Mouse (Mus musculus): Measurements from ENCODE around the gene Nr1d1. TPM values are rescaled to one million over a fixed set of nuclear protein-coding genes. Genes with fewer than 3 reads are reported as not detected.

Gene Nr1d1
- polyA plus RNA-seq, 1 experiment from 2014 or later: 5.1 TPM

DNA sequence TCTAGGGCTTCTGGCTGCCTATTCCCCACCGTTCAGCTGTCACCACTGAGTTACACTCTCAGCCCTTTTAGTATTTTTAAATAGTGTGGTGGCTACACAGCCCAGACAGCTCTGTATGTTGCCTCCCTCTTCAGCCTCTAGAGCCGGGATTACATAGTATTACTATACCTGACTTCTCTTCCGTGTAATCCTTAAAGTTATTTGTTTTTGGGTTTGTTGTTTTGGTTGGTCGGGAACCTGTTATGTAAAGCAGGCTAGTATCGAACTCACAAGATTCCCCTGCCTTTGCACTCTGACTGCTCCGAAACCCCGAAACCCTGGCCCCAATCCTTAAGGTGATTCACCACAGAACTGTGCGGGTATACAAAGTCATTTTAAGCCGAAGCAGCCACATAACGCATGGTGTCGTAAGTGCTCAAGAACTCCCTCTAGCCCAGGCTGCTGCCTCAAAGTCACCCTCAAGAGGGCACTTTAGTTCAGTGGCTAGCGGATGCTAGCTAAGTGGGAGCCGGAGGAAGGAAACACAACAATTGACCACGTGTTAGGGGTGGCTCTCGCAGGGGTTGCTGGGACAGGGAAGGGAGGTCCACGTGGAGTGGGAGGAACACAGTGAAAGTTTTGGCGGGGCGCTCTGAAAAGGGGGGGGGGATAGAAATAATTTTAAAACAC, 13.6 kb upstream of the Nr1d1 start:
- peaks cover 9% of the 10 kb centered on the region for H3K4me1 ChIP-seq (replicated peaks; ENCODE audit: control insufficient read depth, insufficient read depth, low read length)
- TF ChIP-seq CTCF (IDR thresholded peaks at IDR 0.05; ENCODE audit: low read depth): peak; percentile 90
- no peaks in the 10 kb centered on the region for H3K36me3 ChIP-seq (ENCODE audit: control insufficient read depth, insufficient read depth)
- H3K4me2 ChIP-seq (replicated peaks; ENCODE audit: low read depth): peak overlapping the region; percentile 81
- H3K27ac ChIP-seq (ENCODE audit: low read depth, low read length): peak overlapping the region; percentile 17; the same call in 1 of the 2 replicates
- WGBS: 7% methylated on average over 18 of the region's 18 CpGs
- H3K9ac ChIP-seq (ENCODE audit: low read depth, low read length): no peak overlapping the region
- H3K4me3 ChIP-seq (ENCODE audit: low read depth, low read length): peak overlapping the region; percentile 51
- H3K9me3 ChIP-seq (ENCODE audit: control insufficient read depth): no peaks in the 10 kb centered on the region
- ATAC-seq: peak; percentile 75
- no peaks in the 10 kb centered on the region for H3K27me3 ChIP-seq (replicated peaks; ENCODE audit: control insufficient read depth, insufficient read depth, low read length)

DNA sequence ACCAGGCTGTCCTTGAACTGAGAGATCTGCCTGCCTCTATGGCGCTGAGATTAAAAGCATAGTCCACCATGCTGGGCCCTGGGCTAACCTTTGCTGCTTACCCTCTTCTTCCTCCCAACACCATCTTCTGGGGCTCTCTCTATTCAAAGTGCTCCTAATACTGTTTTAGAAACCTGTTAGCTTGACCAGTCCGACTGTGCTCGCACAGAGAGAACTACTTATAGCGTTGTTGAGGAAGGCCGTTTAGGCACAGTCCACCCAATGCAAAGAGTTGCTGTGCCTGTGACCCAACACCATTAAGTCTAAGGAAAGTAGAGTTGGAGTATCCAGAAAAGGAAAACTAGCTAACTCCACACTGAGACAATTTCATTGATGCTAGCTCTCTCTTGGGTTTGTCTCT, 13.0 kb upstream of the Nr1d1 start:
- no peak for ATAC-seq
- Histone ChIP-seq H3K27ac (ENCODE audit: low read depth, low read length) (peak overlapping the region; percentile 17; the same call in 1 of the 2 replicates), H3K4me2 (replicated peaks; ENCODE audit: low read depth) (peak overlapping the region; percentile 81; the same call in 1 of the 2 replicates), H3K27me3 (replicated peaks; ENCODE audit: control insufficient read depth, insufficient read depth, low read length) (no peaks in the 10 kb centered on the region), H3K36me3 (ENCODE audit: control insufficient read depth, insufficient read depth) (no peaks in the 10 kb centered on the region), H3K4me3 (ENCODE audit: low read depth, low read length) (no peak overlapping the region), H3K9ac (ENCODE audit: low read depth, low read length) (no peak overlapping the region), H3K4me1 (replicated peaks; ENCODE audit: control insufficient read depth, insufficient read depth, low read length) (peaks cover 12% of the 10 kb centered on the region), H3K9me3 (ENCODE audit: control insufficient read depth) (no peaks in the 10 kb centered on the region)
- TF ChIP-seq CTCF (IDR thresholded peaks at IDR 0.05; ENCODE audit: low read depth): no peak
- WGBS: 90% methylated on average over 5 of the region's 5 CpGs

DNA sequence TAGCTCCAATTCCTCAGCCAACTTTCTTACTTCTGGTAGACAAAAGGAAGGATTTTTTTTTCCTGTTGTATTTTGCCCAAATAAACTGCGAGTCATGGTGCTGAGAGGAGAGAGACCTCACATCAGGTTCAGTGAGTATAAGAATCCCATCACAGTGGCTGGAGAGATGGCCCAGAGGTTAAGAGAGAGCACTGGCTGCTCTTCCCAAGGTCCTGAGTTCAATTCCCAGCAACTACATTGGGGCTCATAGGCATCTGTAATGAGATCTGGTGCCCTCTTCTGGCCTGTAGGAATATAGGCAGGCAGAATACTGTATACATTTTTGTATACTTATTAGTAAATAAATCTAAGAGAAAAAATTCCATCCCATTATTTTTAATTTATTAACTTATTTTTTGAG, 12.6 kb upstream of the Nr1d1 start:
- no peak overlapping the region for H3K4me2 ChIP-seq (replicated peaks; ENCODE audit: low read depth)
- H3K9me3 ChIP-seq (ENCODE audit: control insufficient read depth): no peaks in the 10 kb centered on the region
- H3K4me1 ChIP-seq (replicated peaks; ENCODE audit: control insufficient read depth, insufficient read depth, low read length): peaks cover 14% of the 10 kb centered on the region
- no peak overlapping the region for H3K4me3 ChIP-seq (ENCODE audit: low read depth, low read length)
- no peak overlapping the region for H3K27ac ChIP-seq (ENCODE audit: low read depth, low read length)
- H3K9ac ChIP-seq (ENCODE audit: low read depth, low read length): no peak overlapping the region
- no peaks in the 10 kb centered on the region for H3K36me3 ChIP-seq (ENCODE audit: control insufficient read depth, insufficient read depth)
- TF ChIP-seq CTCF (IDR thresholded peaks at IDR 0.05; ENCODE audit: low read depth): peak; percentile 72
- WGBS: 92% methylated on average over 1 of the region's 1 CpGs
- ATAC-seq: no peak
- H3K27me3 ChIP-seq (replicated peaks; ENCODE audit: control insufficient read depth, insufficient read depth, low read length): no peaks in the 10 kb centered on the region

DNA sequence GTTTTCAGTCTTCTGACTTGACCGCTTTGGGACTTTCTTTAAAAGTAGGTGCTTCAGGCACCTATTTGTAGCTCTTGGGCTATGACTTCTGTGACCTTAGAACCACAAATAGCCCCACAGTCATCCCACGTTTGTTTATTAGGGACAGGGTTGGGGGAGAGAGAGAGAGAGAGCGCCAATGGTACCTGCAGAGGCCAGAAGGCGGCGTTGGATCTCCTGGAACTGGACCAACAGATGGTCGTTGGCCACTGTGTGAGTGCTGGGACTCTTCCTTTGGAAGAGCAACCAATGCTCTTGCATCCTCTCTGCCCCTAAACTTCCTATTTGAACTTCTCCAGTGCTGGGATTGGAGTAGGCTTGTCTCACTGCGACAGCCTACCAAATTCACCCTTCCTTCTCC, 12.1 kb upstream of the Nr1d1 start:
- peaks cover 18% of the 10 kb centered on the region for H3K4me1 ChIP-seq (replicated peaks; ENCODE audit: control insufficient read depth, insufficient read depth, low read length)

DNA sequence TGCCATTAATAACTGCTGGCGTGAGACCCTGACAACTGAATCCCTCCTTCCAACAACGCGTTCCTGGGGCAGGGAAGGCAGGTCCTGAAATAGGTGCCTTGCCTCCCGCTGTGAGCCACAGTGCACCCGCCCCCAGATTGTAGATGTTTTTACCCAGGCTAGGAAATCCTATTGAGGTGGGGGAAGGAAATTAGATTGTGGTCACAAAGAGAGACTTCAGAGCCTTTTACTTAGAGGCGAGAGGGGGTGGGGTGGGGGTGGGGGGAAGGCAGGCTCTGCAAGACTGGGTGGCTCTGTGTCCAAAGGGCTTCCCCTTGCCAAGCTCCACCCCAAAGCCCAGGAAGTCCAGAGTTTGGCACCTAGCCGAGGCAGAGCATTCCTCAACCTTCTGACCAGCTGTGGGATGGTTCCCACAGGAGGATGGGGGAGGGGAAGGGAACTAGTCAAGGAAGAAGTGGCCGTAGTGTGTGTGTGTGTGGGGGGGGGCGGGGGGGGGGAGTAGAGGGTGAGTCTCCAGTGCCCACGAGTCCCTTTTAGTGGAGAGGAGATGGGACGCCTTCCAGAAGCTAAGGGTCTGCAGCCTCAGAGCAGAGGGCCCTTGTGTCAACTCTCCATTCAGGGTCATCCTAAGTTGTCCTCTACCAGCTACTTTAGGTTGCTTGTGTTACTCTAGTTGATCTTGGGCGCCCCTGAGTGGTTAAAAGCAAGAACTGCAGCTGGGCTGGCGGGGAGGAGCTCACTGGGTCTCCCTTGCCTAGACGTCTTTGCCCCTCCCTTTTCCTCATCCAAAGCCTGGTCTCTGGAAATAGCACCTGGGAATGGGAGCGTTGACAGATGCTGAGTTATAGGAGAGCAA, 11.5 kb upstream of the Nr1d1 start:
- TF ChIP-seq CTCF (IDR thresholded peaks at IDR 0.05; ENCODE audit: low read depth): peak; percentile 91
- peaks cover 22% of the 10 kb centered on the region for H3K4me1 ChIP-seq (replicated peaks; ENCODE audit: control insufficient read depth, insufficient read depth, low read length)
- 0 out of 2 replicates have a peak overlapping the region, but pooled peaks have one; percentile 5 for H3K4me3 ChIP-seq (ENCODE audit: low read depth, low read length)
- no peak overlapping the region for H3K9ac ChIP-seq (ENCODE audit: low read depth, low read length)
- ATAC-seq: peak; percentile 38
- no peaks in the 10 kb centered on the region for H3K36me3 ChIP-seq (ENCODE audit: control insufficient read depth, insufficient read depth)
- 3% methylated on average over 14 of the region's 15 CpGs for WGBS
- H3K4me2 ChIP-seq (replicated peaks; ENCODE audit: low read depth): peak overlapping the region; percentile 49
- H3K27me3 ChIP-seq (replicated peaks; ENCODE audit: control insufficient read depth, insufficient read depth, low read length): no peaks in the 10 kb centered on the region
- H3K9me3 ChIP-seq (ENCODE audit: control insufficient read depth): no peaks in the 10 kb centered on the region
- H3K27ac ChIP-seq (ENCODE audit: low read depth, low read length): peak overlapping the region; percentile 77

More for the DNA sequence above, 12.1 kb upstream of the Nr1d1 start:
- Histone ChIP-seq H3K27me3 (replicated peaks; ENCODE audit: control insufficient read depth, insufficient read depth, low read length) (no peaks in the 10 kb centered on the region), H3K9ac (ENCODE audit: low read depth, low read length) (no peak overlapping the region), H3K27ac (ENCODE audit: low read depth, low read length) (no peak overlapping the region; the same call in 1 of the 2 replicates), H3K4me3 (ENCODE audit: low read depth, low read length) (no peak overlapping the region), H3K36me3 (ENCODE audit: control insufficient read depth, insufficient read depth) (no peaks in the 10 kb centered on the region), H3K9me3 (ENCODE audit: control insufficient read depth) (no peaks in the 10 kb centered on the region), H3K4me2 (replicated peaks; ENCODE audit: low read depth) (peak overlapping the region; percentile 49)
- ATAC-seq: no peak
- no peak for TF ChIP-seq CTCF (IDR thresholded peaks at IDR 0.05; ENCODE audit: low read depth)
- WGBS: 21% methylated on average over 7 of the region's 7 CpGs

DNA sequence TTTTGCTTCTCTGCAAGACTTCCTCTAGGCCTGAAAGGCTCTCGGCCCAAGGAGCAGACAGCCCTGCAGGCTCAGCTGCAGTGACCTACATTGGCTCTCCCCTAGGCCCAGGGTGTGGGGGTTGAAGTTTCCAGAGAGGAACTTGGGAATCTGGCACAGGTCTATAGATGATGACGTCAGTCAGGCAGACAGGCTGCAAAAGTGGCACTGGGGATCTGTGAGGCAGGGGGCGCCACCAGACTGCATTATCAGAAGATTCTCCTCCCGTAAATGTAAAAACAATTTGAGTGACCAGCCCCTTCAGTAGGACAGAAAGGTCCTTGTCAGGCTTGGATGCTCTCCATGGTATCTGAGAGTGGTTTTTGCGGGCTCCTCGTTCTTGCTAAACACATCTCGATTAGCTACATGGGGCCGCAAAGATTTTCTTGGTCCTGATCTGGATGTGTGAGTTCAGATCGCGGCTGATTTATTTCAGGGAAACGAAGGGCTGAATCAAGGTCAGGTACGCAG, 10.7 kb upstream of the Nr1d1 start:
- no peak overlapping the region for H3K9ac ChIP-seq (ENCODE audit: low read depth, low read length)
- TF ChIP-seq CTCF (IDR thresholded peaks at IDR 0.05; ENCODE audit: low read depth): peak; percentile 77

More for the DNA sequence above, 10.7 kb upstream of the Nr1d1 start:
- Histone ChIP-seq H3K4me1 (replicated peaks; ENCODE audit: control insufficient read depth, insufficient read depth, low read length) (peaks cover 22% of the 10 kb centered on the region), H3K36me3 (ENCODE audit: control insufficient read depth, insufficient read depth) (no peaks in the 10 kb centered on the region), H3K27ac (ENCODE audit: low read depth, low read length) (peak overlapping the region; percentile 88), H3K9me3 (ENCODE audit: control insufficient read depth) (no peaks in the 10 kb centered on the region), H3K4me3 (ENCODE audit: low read depth, low read length) (no peak overlapping the region), H3K27me3 (replicated peaks; ENCODE audit: control insufficient read depth, insufficient read depth, low read length) (no peaks in the 10 kb centered on the region), H3K4me2 (replicated peaks; ENCODE audit: low read depth) (peak overlapping the region; percentile 49)
- no peak for ATAC-seq
- WGBS: 13% methylated on average over 12 of the region's 12 CpGs
